8 mouse cellular contexts compared by ENCODE assay signal in genomic region chr13:13590048-13591011, GRCm38 (mm10). TPM values are rescaled to one million over a fixed set of nuclear protein-coding genes. Genes with fewer than 3 reads are reported as not detected.
DNase-seq lines count a peak whose midpoint lies in the region; ATAC-seq and TF ChIP-seq lines count a peak whose summit lies in the region.

Gene Lyst (plus strand): TSS chr13:13590397.

- no peak for TF ChIP-seq CTCF in bone marrow macrophage, adult 2 months (IDR thresholded peaks at IDR 0.05; ENCODE audit: low read depth, low read length)
- TF ChIP-seq CTCF in embryonic fibroblast, embryonic 13.5 days (IDR thresholded peaks at IDR 0.05; ENCODE audit: borderline replicate concordance, insufficient read depth, low read length): no peak
- TF ChIP-seq CTCF in liver, adult 2 months (IDR thresholded peaks at IDR 0.05; ENCODE audit: low read depth, low read length): 0 out of 2 replicates have a peak, but pooled peaks have one; percentile 8

- under 1% methylated on average over 84 of the region's 88 CpGs for WGBS in heart, embryonic 11.5 days (ENCODE audit: insufficient replicate concordance)
- under 1% methylated on average over 84 of the region's 88 CpGs for WGBS in kidney, embryonic 16.5 days
- under 1% methylated on average over 87 of the region's 88 CpGs for WGBS in liver, adult 2 months

- H3K36me3 ChIP-seq in heart, embryonic 11.5 days (ENCODE audit: control insufficient read depth, insufficient read depth, low read length): no peaks in the 10 kb centered on the region
- no peaks in the 10 kb centered on the region for H3K36me3 ChIP-seq in kidney, embryonic 16.5 days (ENCODE audit: insufficient read depth, low read length)
- no peaks in the 10 kb centered on the region for H3K36me3 ChIP-seq in liver, adult 2 months (ENCODE audit: control insufficient read depth, insufficient read depth, low read length)
- no peaks in the 10 kb centered on the region for H3K36me3 ChIP-seq in myocyte (ENCODE audit: control insufficient read depth, insufficient read depth)
- no peaks in the 10 kb centered on the region for H3K36me3 ChIP-seq in splenic B cell, adult 2 months (ENCODE audit: control insufficient read depth, insufficient read depth, low read length, poor library complexity, severe bottlenecking)

- H3K4me3 ChIP-seq in bone marrow macrophage, adult 2 months (ENCODE audit: insufficient read depth, low read length): peak within 1 kb of the TSS; percentile 84
- H3K4me3 ChIP-seq in embryonic fibroblast, embryonic 13.5 days (ENCODE audit: insufficient read depth, low read length): peak within 1 kb of the TSS; percentile 57
- H3K4me3 ChIP-seq in heart, embryonic 11.5 days (ENCODE audit: low read depth, low read length): peak within 1 kb of the TSS; percentile 86
- H3K4me3 ChIP-seq in kidney, embryonic 16.5 days (ENCODE audit: low read length): peak within 1 kb of the TSS; percentile 89
- peak within 1 kb of the TSS; percentile 65 for H3K4me3 ChIP-seq in liver, adult 2 months (ENCODE audit: insufficient read depth, low read depth, low read length)
- H3K4me3 ChIP-seq in myocyte: peak within 1 kb of the TSS; percentile 47

- no peak for TF ChIP-seq POLR2A in bone marrow macrophage, adult 2 months (IDR thresholded peaks at IDR 0.05; ENCODE audit: borderline replicate concordance, low read depth, low read length)
- peak; percentile 88 for TF ChIP-seq POLR2A in embryonic fibroblast, embryonic 13.5 days (IDR thresholded peaks at IDR 0.05; ENCODE audit: low read depth, low read length)
- peak; percentile 80 for TF ChIP-seq POLR2A in liver, adult 2 months (IDR thresholded peaks at IDR 0.05; ENCODE audit: extremely low read depth, insufficient read depth, low read length)
- peak; percentile 42 for TF ChIP-seq POLR2A in myocyte (IDR thresholded peaks at IDR 0.05; ENCODE audit: insufficient read length, low read depth)

- peak within 1 kb of the TSS; percentile 74 for H3K27ac ChIP-seq in bone marrow macrophage, adult 2 months (ENCODE audit: insufficient read depth, low read depth, low read length)
- H3K27ac ChIP-seq in embryonic fibroblast, embryonic 13.5 days (ENCODE audit: insufficient read depth, low read length): peak within 1 kb of the TSS; percentile 85
- H3K27ac ChIP-seq in heart, embryonic 11.5 days (ENCODE audit: low read depth, low read length): peak within 1 kb of the TSS; percentile 80
- peak within 1 kb of the TSS; percentile 84 for H3K27ac ChIP-seq in kidney, embryonic 16.5 days (ENCODE audit: low read length)
- H3K27ac ChIP-seq in liver, adult 2 months (replicated peaks; ENCODE audit: insufficient read depth, low read depth, low read length): peak within 1 kb of the TSS; percentile 61

- no peaks in the 10 kb centered on the region; the same call in 1 of the 2 replicates for H3K79me2 ChIP-seq in liver, adult 2 months (ENCODE audit: control insufficient read depth, insufficient read depth, low read length)
- H3K79me2 ChIP-seq in myocyte (ENCODE audit: control insufficient read depth, insufficient read depth): peaks cover 43% of the 10 kb centered on the region

- peak within 1 kb of the TSS; percentile 82 for H3K9ac ChIP-seq in heart, embryonic 11.5 days (ENCODE audit: low read depth, low read length)
- H3K9ac ChIP-seq in kidney, embryonic 16.5 days (replicated peaks; ENCODE audit: low read length): peak within 1 kb of the TSS; percentile 81
- peak within 1 kb of the TSS; percentile 67 for H3K9ac ChIP-seq in liver, adult 2 months (ENCODE audit: low read depth, low read length)

- no peaks in the 10 kb centered on the region for H3K27me3 ChIP-seq in heart, embryonic 11.5 days (ENCODE audit: control insufficient read depth, insufficient read depth, low read length)
- H3K27me3 ChIP-seq in kidney, embryonic 16.5 days (ENCODE audit: insufficient read depth, low read length): no peaks in the 10 kb centered on the region
- H3K27me3 ChIP-seq in liver, adult 2 months (ENCODE audit: control insufficient read depth, insufficient read depth, low read length): no peaks in the 10 kb centered on the region
- H3K27me3 ChIP-seq in myocyte (ENCODE audit: control insufficient read depth, insufficient read depth, insufficient read length): no peaks in the 10 kb centered on the region
- no peaks in the 10 kb centered on the region for H3K27me3 ChIP-seq in splenic B cell, adult 2 months (ENCODE audit: control insufficient read depth, insufficient read depth, low read length, poor library complexity, severe bottlenecking)

- H3K4me1 ChIP-seq in bone marrow macrophage, adult 2 months (ENCODE audit: control insufficient read depth, insufficient read depth, low read length): peaks cover 30% of the 10 kb centered on the region
- no peaks in the 10 kb centered on the region for H3K4me1 ChIP-seq in embryonic fibroblast, embryonic 13.5 days (ENCODE audit: control insufficient read depth, insufficient read depth, low read length)
- H3K4me1 ChIP-seq in heart, embryonic 11.5 days (ENCODE audit: control insufficient read depth, insufficient read depth, low read length): no peaks in the 10 kb centered on the region
- H3K4me1 ChIP-seq in kidney, embryonic 16.5 days (ENCODE audit: insufficient read depth, low read length): peaks cover 14% of the 10 kb centered on the region
- H3K4me1 ChIP-seq in liver, adult 2 months (ENCODE audit: control insufficient read depth, insufficient read depth, low read length): peaks cover 7% of the 10 kb centered on the region; the same call in 1 of the 2 replicates

- peak; percentile 97 for DNase-seq in A20 (ENCODE audit: low read depth, low spot score)
- peak; percentile 94 for DNase-seq in liver, adult 2 months (ENCODE audit: extremely low read depth, low read depth, low spot score)
- peak; percentile 97 for DNase-seq in splenic B cell, adult 2 months (ENCODE audit: low read depth, low spot score)

- H3K4me2 ChIP-seq in heart, embryonic 11.5 days: peak within 1 kb of the TSS; percentile 85
- peak within 1 kb of the TSS; percentile 89 for H3K4me2 ChIP-seq in kidney, embryonic 16.5 days (replicated peaks; ENCODE audit: low read depth, low read length)
- peak within 1 kb of the TSS; percentile 78 for H3K4me2 ChIP-seq in myocyte (ENCODE audit: low read depth)

- no peaks in the 10 kb centered on the region for H3K9me3 ChIP-seq in heart, embryonic 11.5 days (replicated peaks; ENCODE audit: control insufficient read depth, low read length)
- H3K9me3 ChIP-seq in kidney, embryonic 16.5 days (ENCODE audit: low read length): no peaks in the 10 kb centered on the region

- peak within 1 kb of the TSS; percentile 53 for H3ac ChIP-seq in myocyte (ENCODE audit: control insufficient read depth, insufficient read length)

- ATAC-seq in heart, embryonic 11.5 days (replicated peaks; ENCODE audit: insufficient number of reproducible peaks, low FRiP score, low TSS enrichment): peak; percentile 98
- ATAC-seq in kidney, embryonic 16.5 days (ENCODE audit: low FRiP score, low TSS enrichment): peak; percentile 98

TF ChIP-seq in myocyte, 11 proteins besides CTCF, POLR2A, EP300 and RAD21:
- TF ChIP-seq POLR2AphosphoS2 (IDR thresholded peaks at IDR 0.05; ENCODE audit: insufficient read length, low read depth): peak; percentile 38
- TF ChIP-seq TCF3 (IDR thresholded peaks at IDR 0.05; ENCODE audit: insufficient read length, low read depth): no peak
- TF ChIP-seq E2F4 (IDR thresholded peaks at IDR 0.05; ENCODE audit: insufficient read depth): no peak
- no peak for TF ChIP-seq MAX (IDR thresholded peaks at IDR 0.05; ENCODE audit: low read depth)
- no peak for TF ChIP-seq REST (IDR thresholded peaks at IDR 0.05; ENCODE audit: insufficient read depth, insufficient read length)
- TF ChIP-seq CEBPB (IDR thresholded peaks at IDR 0.05; ENCODE audit: insufficient read depth, poor library complexity, severe bottlenecking): no peak
- no peak for TF ChIP-seq USF1 (IDR thresholded peaks at IDR 0.05; ENCODE audit: low read depth)
- no peak for TF ChIP-seq TCF12 (IDR thresholded peaks at IDR 0.05; ENCODE audit: insufficient read depth, poor library complexity, severe bottlenecking)
- TF ChIP-seq MYOD1 (IDR thresholded peaks at IDR 0.05; ENCODE audit: control insufficient read depth in 1 of 3, insufficient read length in 2 of 3, low read depth in 2 of 3): peak in 2 of 3 experiments; percentile 4 to 48
- TF ChIP-seq SRF (IDR thresholded peaks at IDR 0.05; ENCODE audit: control insufficient read depth, insufficient read length, low read depth): peak; percentile 40
- TF ChIP-seq MYOG (IDR thresholded peaks at IDR 0.05; ENCODE audit: control insufficient read depth in 1 of 3, insufficient read depth in 1 of 3, insufficient read length in 2 of 3, low read depth in 2 of 3): peak in 1 of 3 experiments; percentile 42

RNA-seq across cellular contexts. Expression of gene Lyst, which starts in this region (rescaled TPM):
- polyA plus RNA-seq in bone marrow macrophage, adult 2 months (2012; ENCODE audit: insufficient read depth, insufficient read length, missing spikeins): 45.9 and 46.5 TPM in 2 replicates
- polyA plus RNA-seq in embryonic fibroblast, embryonic 13.5 days (2011; ENCODE audit: insufficient read length, low read depth, missing spikeins): 12.2 and 14.1 TPM in 2 replicates
- polyA plus RNA-seq in heart, embryonic 11.5 days (2014; fragmentation: Nextera tagmentation; extraction: Ambion mirVana): 2.5 and 3.9 TPM in 2 replicates
- polyA plus RNA-seq in kidney, embryonic 16.5 days (2015; fragmentation: Nextera tagmentation; extraction: Ambion mirVana): 3.2 and 4.6 TPM in 2 replicates
- 30.3 and 35.2 TPM in 2 replicates for total RNA-seq in liver, adult 2 months (2014; rRNA removed)
- 2.3 and 16.9 TPM in 2 replicates for polyA plus RNA-seq in liver, adult 2 months (2012; rRNA removed)
- polyA plus RNA-seq in myocyte (2012; fragmentation: generic; extraction: Trizol): 3.6 TPM

Comparison
In these comparisons a context has a peak if more than half of its experiments do, and no peak if none do; other contexts are left out.
1. Peak in every context shown above with its lines: DNase-seq, ATAC-seq, H3K4me3 ChIP-seq and H3K27ac ChIP-seq.